Mouse (Mus musculus) frontal cortex, postnatal 36 days (tissue): ENCODE measurements at regions not wholly inside any gene's neighbourhood (a gene's known extent, or its start where the extent isn't known, plus 50 kb on each side); places are given as distances from the start of the nearest gene placed in this dataset.

Source experiments
- DNase-seq, 2 experiments: peaks; one replicate each; pipeline ENCODE4 v3.0.0; 2022; ENCODE audit warnings: low spot score in 2 of 2

GRCm38 (mm10) chr3:148762541-148763225, 227.7 kb downstream of the Adgrl2 start:
- no peak for DNase-seq

GRCm38 (mm10) chr3:148761586-148761985, 228.8 kb downstream of the Adgrl2 start:
- DNase-seq: no peak

GRCm38 (mm10) chr3:148759500-148759899, 230.9 kb downstream of the Adgrl2 start:
- DNase-seq: no peak

- DNase-seq: no peak
Measured at GRCm38 (mm10) chr3:148746234-148746633, 244.1 kb downstream of the Adgrl2 start.

- DNase-seq: no peak
Measured at GRCm38 (mm10) chr3:148744651-148745050, 245.7 kb downstream of the Adgrl2 start.

GRCm38 (mm10) chr3:148734194-148734749, 256.1 kb downstream of the Adgrl2 start:
- DNase-seq: no peak

- DNase-seq: no peak
Measured at GRCm38 (mm10) chr3:148733227-148733854, 257.0 kb downstream of the Adgrl2 start.

GRCm38 (mm10) chr3:148731436-148731835, 258.9 kb downstream of the Adgrl2 start:
- no peak for DNase-seq

- DNase-seq: no peak
Measured at GRCm38 (mm10) chr3:148729242-148729680, 261.1 kb downstream of the Adgrl2 start.

GRCm38 (mm10) chr3:148728513-148729241, 261.7 kb downstream of the Adgrl2 start:
- DNase-seq: no peak

- no peak for DNase-seq
Measured at GRCm38 (mm10) chr3:148726596-148727331, 263.6 kb downstream of the Adgrl2 start.

GRCm38 (mm10) chr3:148696555-148696954, 293.8 kb downstream of the Adgrl2 start:
- DNase-seq: no peak

- no peak for DNase-seq
Measured at GRCm38 (mm10) chr3:148695453-148695852, 294.9 kb downstream of the Adgrl2 start.

GRCm38 (mm10) chr3:148683181-148683580, 307.2 kb downstream of the Adgrl2 start:
- DNase-seq: no peak

- no peak for DNase-seq
Measured at GRCm38 (mm10) chr3:148682445-148682994, 307.8 kb downstream of the Adgrl2 start.

GRCm38 (mm10) chr3:148681186-148681585, 309.2 kb downstream of the Adgrl2 start:
- DNase-seq: no peak

- DNase-seq: no peak
Measured at GRCm38 (mm10) chr3:148680737-148681136, 309.6 kb downstream of the Adgrl2 start.

- no peak for DNase-seq
Measured at GRCm38 (mm10) chr3:148680086-148680485, 310.3 kb downstream of the Adgrl2 start.

- no peak for DNase-seq
Measured at GRCm38 (mm10) chr3:148679121-148679520, 311.2 kb downstream of the Adgrl2 start.

- DNase-seq: no peak
Measured at GRCm38 (mm10) chr3:148676025-148676424, 314.3 kb downstream of the Adgrl2 start.

- no peak for DNase-seq
Measured at GRCm38 (mm10) chr3:148662888-148663477, 327.4 kb downstream of the Adgrl2 start.
